Mouse (Mus musculus) lung, postnatal 14 days (tissue): ENCODE results near the gene Arpc5l.

ENCODE experiments used
- DNase-seq: peaks from one replicate; pipeline ENCODE4 v3.0.0; 2021

Gene Arpc5l

GRCm38 (mm10) chr2:39004880-39005435 is at the start of gene Arpc5l:
Arpc5l (plus strand) TSS chr2:39005348.
- peak; percentile 92 for DNase-seq

- DNase-seq, result no peak
Observed at GRCm38 (mm10) chr2:38956062-38956461, 49.1 kb upstream of the Arpc5l start.

DNA sequence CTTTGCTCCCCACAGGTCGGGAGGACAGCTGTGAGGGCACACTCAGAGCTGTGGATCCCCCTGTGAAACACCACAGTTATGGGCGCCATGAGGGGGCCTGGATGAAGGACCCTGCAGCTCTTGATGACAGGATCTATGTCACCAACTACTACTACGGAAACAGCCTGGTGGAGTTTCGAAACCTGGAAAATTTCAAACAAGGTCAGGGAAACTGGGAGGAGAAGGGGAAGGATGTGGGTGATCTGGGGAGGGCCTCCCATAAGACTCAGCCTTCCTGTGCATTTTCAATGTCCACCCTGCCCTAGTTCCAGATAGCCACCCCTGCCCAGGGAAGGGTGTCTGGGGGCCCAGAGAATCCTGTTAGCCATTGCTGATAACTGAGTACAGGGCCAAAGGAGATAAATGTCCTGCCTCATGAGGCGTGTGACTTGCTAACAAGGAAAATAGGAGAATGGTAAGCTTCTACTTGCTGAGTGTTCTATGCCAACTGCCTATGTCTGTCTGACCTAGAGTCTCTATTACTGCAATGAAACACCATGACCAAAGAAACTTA is 47.4 kb upstream of the Arpc5l start:
- DNase-seq, result no peak

DNA sequence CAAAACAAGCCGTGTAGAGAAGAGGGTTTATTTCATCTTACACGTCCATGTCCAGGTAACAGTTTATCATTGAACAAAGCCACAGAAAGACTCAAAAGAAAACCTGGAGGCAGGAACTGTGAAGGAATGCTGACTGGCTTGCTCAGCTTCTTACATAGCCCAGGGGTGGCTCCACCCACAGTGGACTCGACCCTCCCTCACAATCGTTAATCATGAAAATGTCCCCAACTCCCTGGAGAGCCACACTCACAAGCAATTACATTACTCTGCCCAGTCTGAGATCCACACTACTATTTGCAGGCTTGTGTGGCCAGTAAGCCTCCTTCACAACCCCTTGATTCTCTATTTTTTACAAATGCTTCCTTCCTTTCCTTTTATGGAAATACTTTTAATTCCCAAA is 41.0 kb upstream of the Arpc5l start:
- DNase-seq, result no peak

- DNase-seq, result no peak
Observed at GRCm38 (mm10) chr2:38969650-38970049, 35.5 kb upstream of the Arpc5l start.

DNA sequence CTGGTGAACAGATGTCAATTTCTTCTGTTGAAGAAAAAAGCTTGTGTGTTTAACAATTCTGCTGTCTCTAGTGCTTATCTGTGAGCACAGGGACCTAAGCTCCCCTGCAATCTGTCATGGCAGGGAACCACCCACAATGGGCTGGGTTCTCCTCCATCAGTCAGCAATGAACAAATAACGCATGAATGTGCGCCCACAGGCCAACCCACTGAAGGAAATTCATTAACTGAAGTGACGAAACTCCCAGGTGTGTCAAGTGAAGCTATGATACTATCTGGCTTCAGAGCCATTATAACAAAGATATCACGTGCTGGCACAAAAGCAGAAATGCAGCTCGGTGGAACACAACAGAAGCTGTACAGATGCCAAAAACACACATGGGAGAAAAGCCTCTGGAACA is 35.1 kb upstream of the Arpc5l start:
- DNase-seq, result no peak

DNA sequence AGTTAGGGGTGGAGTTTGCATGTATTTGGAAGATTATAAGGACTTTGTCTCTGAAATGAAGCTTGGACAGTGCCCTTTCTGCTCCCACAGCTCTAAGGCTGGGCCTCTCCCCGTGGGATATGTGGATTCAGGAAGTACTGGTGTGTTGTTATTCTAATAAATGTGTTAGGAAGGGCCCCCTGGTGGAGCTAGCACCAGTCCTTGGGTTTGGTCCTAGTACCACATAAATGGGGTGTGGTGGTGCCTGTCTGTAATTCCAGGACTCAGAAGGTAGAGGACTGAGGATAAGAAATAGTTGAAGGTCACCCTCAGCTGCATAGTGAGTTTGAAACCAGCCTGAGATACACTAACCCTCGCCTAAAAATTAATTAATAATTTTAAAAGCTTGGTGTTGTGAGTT is 31.9 kb upstream of the Arpc5l start:
- no peak for DNase-seq

GRCm38 (mm10) chr2:38973701-38974100 is 31.4 kb upstream of the Arpc5l start:
- peak; percentile 38 for DNase-seq

DNA sequence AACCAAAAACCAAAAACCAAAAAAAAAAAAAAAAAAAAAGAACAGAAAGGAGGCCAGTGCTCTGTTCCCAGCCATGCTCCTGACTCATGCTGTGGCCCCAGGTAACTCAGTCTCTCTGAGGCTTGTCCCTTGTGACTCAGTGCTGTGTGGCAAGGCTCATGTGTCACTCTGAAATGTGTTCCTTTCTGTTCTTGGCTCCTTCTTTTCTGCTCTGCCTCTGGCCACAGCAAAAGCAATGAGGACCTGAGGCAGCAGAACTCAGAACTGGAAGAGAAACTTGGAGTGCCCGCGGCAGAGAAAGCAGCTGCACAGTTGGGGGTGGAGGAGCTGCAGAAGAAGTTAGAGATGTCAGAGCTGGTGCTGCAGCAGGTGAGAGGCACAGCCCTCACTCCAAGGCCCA is 31.0 kb upstream of the Arpc5l start:
- DNase-seq, result no peak

GRCm38 (mm10) chr2:38975181-38975580 is 30.0 kb upstream of the Arpc5l start:
- DNase-seq, result no peak

GRCm38 (mm10) chr2:38975941-38976805 is 29.0 kb upstream of the Arpc5l start:
- DNase-seq, result no peak

DNA sequence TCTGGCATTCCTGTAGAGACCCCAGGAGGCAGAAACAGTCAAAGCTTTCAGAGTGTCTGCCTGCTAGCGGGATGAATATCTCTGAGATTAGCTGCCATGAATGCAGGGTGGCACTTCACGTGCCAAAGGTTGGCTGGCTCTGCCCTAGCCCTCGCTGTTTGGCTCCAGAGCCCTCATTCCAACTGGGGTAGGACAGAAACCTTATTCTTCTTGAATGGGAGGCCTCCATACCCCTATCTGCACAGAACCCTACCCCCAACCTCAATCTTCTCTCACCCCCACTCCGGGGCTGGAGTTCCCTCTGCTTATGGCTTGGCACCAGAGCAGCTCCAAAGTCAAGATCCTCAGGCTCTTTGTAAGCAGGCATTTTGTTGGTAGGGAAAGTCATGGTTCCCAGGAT is 27.3 kb upstream of the Arpc5l start:
- DNase-seq, result no peak

GRCm38 (mm10) chr2:38983456-38983855 is 21.7 kb upstream of the Arpc5l start:
- no peak for DNase-seq

DNA sequence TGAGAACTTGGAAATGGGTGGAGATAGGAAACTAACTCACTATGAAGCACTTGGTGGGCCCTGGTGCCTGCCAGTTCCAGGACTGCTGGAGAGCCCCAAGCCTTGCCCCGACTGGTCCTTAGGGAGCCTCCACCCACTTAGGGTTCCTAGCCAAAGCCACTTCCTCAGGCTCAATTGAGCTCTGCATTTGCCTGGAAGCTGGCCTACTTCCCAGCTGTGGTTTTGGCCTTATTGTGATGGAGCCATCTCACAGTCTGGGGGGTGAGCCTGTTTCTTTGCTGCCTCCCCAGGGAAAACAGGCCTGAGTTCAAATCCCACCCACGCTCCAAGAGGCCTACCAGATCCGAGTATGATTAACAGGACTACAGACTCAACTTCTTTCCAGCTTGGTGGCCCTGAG is 18.6 kb upstream of the Arpc5l start:
- DNase-seq, result peak; percentile 59

GRCm38 (mm10) chr2:38987371-38987770 is 17.8 kb upstream of the Arpc5l start:
- no peak for DNase-seq

- DNase-seq, result no peak
Observed at GRCm38 (mm10) chr2:38987803-38988510, 17.2 kb upstream of the Arpc5l start.

DNA sequence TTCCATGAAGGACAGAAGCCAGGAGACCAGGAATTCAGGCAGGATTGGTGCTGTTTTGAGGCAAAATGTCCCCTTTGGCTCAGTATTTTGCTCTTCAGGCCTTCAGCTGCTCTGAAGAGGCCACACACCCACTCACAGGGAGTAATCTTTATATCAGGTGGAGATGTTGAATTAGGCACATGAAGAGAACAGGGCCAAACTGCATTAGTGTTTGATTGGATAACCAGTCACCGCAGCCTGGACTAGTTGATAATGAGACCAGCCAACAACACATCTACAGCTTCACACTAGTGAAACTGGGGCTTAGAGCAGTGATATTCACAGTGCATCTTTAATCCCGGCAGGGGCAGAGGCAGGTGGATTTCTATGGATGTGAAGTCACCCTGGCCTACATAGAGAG is 16.2 kb upstream of the Arpc5l start:
- DNase-seq, result no peak

DNA sequence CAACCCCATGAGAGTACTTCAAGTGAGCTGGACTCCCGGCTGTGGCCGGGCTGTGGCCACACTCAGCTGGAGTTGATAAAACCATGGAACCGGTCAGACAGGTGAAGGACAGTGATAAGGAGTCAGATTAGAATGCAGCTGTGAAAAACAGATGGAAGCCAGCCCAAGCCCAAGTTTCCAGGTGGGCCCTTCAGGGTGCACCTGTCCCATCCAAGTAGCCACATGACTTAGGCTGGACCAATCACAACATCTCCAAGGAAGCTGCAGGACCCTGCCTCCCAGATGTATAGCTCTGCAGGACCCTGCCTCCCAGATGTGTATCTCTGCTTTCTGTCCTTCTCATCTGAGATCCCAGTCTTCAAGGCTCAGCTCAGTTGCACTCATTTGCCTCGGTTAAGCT is 13.1 kb upstream of the Arpc5l start:
- no peak for DNase-seq

DNA sequence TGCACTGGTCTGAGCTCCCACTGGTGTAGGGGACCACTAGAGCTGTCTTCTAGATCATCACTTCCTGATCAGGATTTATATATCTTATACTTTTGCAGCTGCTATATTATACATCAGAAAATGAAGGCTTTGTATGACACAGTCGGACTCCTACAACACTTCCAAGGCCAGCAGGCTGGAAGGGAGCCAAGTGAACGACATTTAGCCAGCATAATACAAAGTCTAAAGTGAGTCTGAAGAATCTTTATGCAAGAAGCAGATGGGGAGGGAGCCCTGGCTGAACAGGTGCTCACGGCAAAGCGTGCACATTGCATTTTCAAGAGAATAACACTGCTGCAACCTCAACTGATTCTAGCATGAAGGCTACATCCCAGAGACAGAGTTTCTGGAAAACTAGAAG is 12.7 kb upstream of the Arpc5l start:
- no peak for DNase-seq

- DNase-seq, result peak; percentile 89
Observed at GRCm38 (mm10) chr2:38997386-38998374, 7.5 kb upstream of the Arpc5l start, which contains the start of gene Wdr38. Wdr38 (plus strand) TSS chr2:38997476.

DNA sequence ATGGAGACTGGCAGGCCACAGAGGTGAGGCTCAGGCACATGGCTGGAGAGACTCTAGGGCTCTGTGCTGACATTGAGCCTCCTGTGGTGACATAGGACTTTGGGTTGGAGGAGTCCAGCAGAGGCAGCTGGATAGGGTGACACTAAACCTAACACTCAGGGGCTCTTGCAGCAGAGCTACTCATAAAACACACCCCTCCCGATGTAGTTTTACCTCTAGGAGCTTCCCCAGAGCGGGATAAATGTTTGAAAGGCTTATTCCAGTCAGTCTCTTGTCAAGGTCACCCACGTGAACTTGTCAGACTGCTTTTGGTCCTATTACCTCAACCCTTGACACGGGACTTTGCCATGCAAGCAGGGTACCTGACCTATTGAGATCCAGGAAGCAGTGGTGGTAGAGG is 5.8 kb upstream of the Arpc5l start:
- DNase-seq, result no peak

DNA sequence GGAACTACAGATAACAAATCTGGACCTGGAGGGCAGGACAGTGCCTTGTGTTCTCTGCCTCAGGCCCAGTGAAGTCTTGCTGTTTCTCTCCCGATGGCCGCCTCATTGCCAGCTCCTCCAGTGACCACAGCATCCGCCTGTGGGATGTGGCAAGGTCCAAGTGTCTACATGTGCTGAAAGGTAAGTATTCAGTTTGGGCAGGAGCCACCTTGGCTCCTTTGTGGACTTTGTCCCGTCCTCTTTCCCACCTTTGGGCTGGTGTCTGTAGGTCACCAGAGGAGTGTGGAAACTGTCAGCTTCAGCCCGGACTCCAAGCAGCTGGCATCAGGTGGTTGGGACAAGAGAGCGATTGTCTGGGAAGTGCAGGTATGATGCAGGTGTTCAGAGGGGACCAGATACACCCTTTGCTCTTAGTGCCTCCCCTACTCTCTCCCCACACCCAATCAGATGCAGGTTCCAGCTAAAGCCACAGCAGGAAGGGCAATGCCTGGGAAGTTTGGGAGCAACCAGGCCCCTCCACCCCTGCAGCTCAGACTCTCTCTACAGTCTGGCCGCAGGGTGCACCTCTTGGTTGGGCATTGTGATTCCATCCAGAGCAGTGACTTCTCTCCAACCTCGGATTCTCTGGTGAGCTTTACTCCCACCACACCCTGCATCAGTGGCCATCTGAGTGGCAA is 5.1 kb upstream of the Arpc5l start:
- no peak for DNase-seq
